Mouse (Mus musculus): ENCODE measurements at regions not wholly inside any gene's neighbourhood (a gene's known extent, or its start where the extent isn't known, plus 50 kb on each side); places are given as distances from the start of the nearest gene placed in this dataset.

DNA sequence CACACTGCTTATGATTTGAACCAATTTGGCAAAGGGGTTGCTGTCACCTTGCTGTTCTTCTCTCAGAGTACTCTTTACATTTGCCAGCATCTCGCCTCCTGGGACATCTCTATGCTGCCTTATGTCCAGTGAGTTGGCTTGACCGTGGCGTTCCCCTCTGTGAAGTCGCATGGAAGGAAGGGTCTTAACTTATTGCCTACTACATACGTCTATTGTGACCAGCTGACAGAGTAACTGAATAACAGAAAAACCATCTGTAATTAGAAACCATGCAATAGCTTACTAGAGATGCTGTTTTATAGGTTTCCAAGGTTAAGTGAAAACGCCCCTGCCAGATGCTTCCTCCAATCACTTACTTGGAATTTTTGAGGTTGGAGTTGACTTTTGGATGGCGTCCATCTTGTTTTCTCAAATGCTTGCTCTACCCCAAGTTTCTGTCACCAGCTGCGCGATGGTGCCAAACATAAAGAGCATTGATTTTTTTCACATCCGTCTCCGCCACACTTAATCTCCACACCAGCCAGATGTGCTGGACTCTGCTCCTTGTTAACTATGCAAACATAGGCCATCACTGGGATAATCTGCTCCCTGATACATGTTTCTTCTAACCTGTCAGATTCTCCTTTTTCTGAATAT, 241.7 kb upstream of the Nt5e start:
- TF ChIP-seq MAZ (IDR thresholded peaks at IDR 0.05; ENCODE audit: low read depth, low read length) (no peak), POLR2A (IDR thresholded peaks at IDR 0.05; ENCODE audit: control insufficient read depth in 1 of 2, insufficient read depth in 1 of 2, low read depth in 1 of 2, low read length in 2 of 2, poor library complexity in 1 of 2) (no peak), GABPA (IDR thresholded peaks at IDR 0.05; ENCODE audit: low read depth, low read length) (no peak), NRF1 (IDR thresholded peaks at IDR 0.05; ENCODE audit: insufficient read depth, low read depth, low read length, poor library complexity, severe bottlenecking) (no peak)
